Mouse (Mus musculus) ES-Bruce4 (cell line): ENCODE measurements at regions not wholly inside any gene's neighbourhood (a gene's known extent, or its start where the extent isn't known, plus 50 kb on each side); places are given as distances from the start of the nearest gene placed in this dataset.
"Not testable (repeated sequence)": the region's sequence is repeated elsewhere in the genome, so short reads cannot be mapped to it uniquely, and the experiment has no call there.

ENCODE experiments used
- H3K27ac ChIP-seq: 2 replicates; pipeline ENCODE4 v1.5.1; 2012; ENCODE audit warnings: low read length, inconsistent platforms; ENCODE audit not compliant: insufficient read depth
- H3K27me3 ChIP-seq: 2 replicates; pipeline ENCODE4 v1.6.1; 2012; ENCODE audit warnings: mild to moderate bottlenecking, low read length, inconsistent platforms; ENCODE audit not compliant: control insufficient read depth, poor library complexity, insufficient read depth, severe bottlenecking
- H3K36me3 ChIP-seq: 2 replicates; pipeline ENCODE4 v1.6.1; 2012; ENCODE audit warnings: inconsistent platforms, mild to moderate bottlenecking, low read length, moderate library complexity; ENCODE audit not compliant: control insufficient read depth, poor library complexity, insufficient read depth, severe bottlenecking
- H3K4me1 ChIP-seq: one replicate; pipeline ENCODE4 v1.8.1; 2011; ENCODE audit warnings: low read length; ENCODE audit not compliant: control insufficient read depth, insufficient read depth
- H3K4me3 ChIP-seq: 2 replicates; pipeline ENCODE4 v1.5.1; 2011; ENCODE audit warnings: low read depth, mild to moderate bottlenecking, low read length
- H3K9ac ChIP-seq: 2 replicates; pipeline ENCODE4 v1.6.1; 2012; ENCODE audit warnings: low read depth, mild to moderate bottlenecking, inconsistent platforms; ENCODE audit not compliant: poor library complexity, severe bottlenecking
- H3K9me3 ChIP-seq: replicated peaks from 2 replicates; pipeline ENCODE4 v1.6.1; 2012; ENCODE audit warnings: mild to moderate bottlenecking, low read length, inconsistent platforms; ENCODE audit not compliant: control insufficient read depth, poor library complexity, insufficient read depth, severe bottlenecking
- EP300 ChIP-seq: IDR thresholded peaks from 2 replicates; pipeline ENCODE4 v1.6.1; 2011; ENCODE audit warnings: low read depth, low read length; ENCODE audit not compliant: insufficient read depth

GRCm38 (mm10) chr12:19292068-19292770 is 662.1 kb upstream of the Gm21863 start:
- TF ChIP-seq EP300 = 0 out of 2 replicates have a peak, but pooled peaks have one; percentile 35
- not testable (repeated sequence) for H3K4me3 ChIP-seq, H3K4me1 ChIP-seq, H3K36me3 ChIP-seq, H3K27me3 ChIP-seq, H3K9me3 ChIP-seq, H3K9ac ChIP-seq
- peak overlapping the region; percentile 76; the same call in 1 of the 2 replicates for H3K27ac ChIP-seq
